Mouse (Mus musculus): ENCODE results near the gene Sel1l3. TPM values are rescaled to one million over a fixed set of nuclear protein-coding genes. Genes with fewer than 3 reads are reported as not detected.

Gene Sel1l3
- total and polyA plus RNA-seq, 3 experiments: 0.01 TPM; not detected in 2

GRCm38 (mm10) chr5:53148960-53149685 is 64.6 kb downstream of the Sel1l3 start:
- Histone ChIP-seq H3K4me3 (ENCODE audit: control insufficient read depth in 1 of 2, insufficient read depth in 1 of 2, low read depth in 2 of 2, low read length in 2 of 2) (no peak overlapping the region), H3K36me3 (ENCODE audit: control insufficient read depth in 1 of 2, insufficient read depth in 2 of 2, low read length in 2 of 2) (peaks cover 0 to 5% of the 10 kb centered on the region in 2 experiments; a peak in 2 of 4 replicates), H3K27me3 (ENCODE audit: control insufficient read depth in 1 of 2, insufficient read depth in 2 of 2, low read length in 2 of 2) (no peaks in the 10 kb centered on the region), H3K9me3 (replicated peaks; ENCODE audit: insufficient read depth, low read length) (no peaks in the 10 kb centered on the region), H3K4me1 (ENCODE audit: control insufficient read depth in 1 of 2, insufficient read depth in 2 of 2, low read length in 2 of 2) (peaks cover 0 to 14% of the 10 kb centered on the region in 2 experiments; a peak in 2 of 4 replicates), H3K79me2 (ENCODE audit: control insufficient read depth, insufficient read depth, low read length, poor library complexity) (no peaks in the 10 kb centered on the region), H3K27ac (ENCODE audit: control insufficient read depth, low read depth, low read length) (no peak overlapping the region), H3K9ac (ENCODE audit: control insufficient read depth, low read depth, low read length, poor library complexity, severe bottlenecking) (no peak overlapping the region)
- DNase-seq (ENCODE audit: low read depth, low spot score): no peak
- TF ChIP-seq ELF1 (IDR thresholded peaks at IDR 0.05; ENCODE audit: low read depth, low read length) (no peak), CHD1 (IDR thresholded peaks at IDR 0.05; ENCODE audit: low read depth, low read length) (no peak), POLR2A (IDR thresholded peaks at IDR 0.05; ENCODE audit: control insufficient read depth in 1 of 2, insufficient read depth in 1 of 2, low read depth in 1 of 2, low read length in 2 of 2, poor library complexity in 1 of 2) (no peak), JUND (IDR thresholded peaks at IDR 0.05; ENCODE audit: low read depth, low read length) (no peak), ETS1 (IDR thresholded peaks at IDR 0.05; ENCODE audit: low read depth, low read length) (no peak), EP300 (IDR thresholded peaks at IDR 0.05; ENCODE audit: low read depth in 1 of 2, low read length in 2 of 2) (no peak)

DNA sequence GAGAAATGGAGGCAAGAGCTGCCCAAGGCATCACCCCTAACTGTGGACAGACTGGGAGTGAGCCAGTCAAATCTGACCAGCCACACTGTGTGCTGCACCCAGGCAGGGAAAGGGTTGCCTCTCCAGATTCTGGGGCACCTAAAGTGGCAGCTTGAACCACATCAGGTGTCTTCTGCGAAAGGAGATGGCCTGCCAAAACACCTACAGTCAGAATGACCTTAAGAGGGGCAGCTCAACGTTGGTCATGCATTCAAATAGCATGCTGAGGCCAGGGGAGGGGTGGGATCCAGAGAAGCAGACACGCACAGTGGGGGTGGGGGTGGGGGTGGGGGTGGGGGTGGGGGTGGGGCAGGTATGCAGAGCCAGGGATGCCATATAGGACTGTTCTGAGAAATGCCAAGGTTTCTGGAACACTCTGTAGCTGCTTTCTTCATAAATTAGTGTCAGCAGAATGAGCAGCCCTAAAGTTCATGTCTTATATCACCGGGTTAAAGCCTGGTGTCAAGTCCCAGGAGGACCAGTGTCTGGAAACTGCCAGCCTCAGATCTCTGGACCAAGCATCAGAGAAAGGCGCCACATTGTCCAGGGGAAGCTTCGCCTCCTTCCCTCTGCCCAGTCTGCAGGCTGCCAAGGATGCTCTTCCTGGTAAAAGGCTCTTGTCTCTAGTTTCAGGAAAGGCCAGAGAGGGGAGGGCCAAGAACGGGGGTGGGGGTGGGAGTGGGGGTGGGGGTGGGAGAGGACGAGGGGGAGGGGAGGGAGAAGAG is 65.4 kb downstream of the Sel1l3 start:
- Histone ChIP-seq H3K4me3 (ENCODE audit: control insufficient read depth in 1 of 2, insufficient read depth in 1 of 2, low read depth in 2 of 2, low read length in 2 of 2) (no peak overlapping the region), H3K27ac (ENCODE audit: control insufficient read depth, low read depth, low read length) (no peak overlapping the region), H3K9me3 (replicated peaks; ENCODE audit: insufficient read depth, low read length) (no peaks in the 10 kb centered on the region), H3K4me1 (ENCODE audit: control insufficient read depth in 1 of 2, insufficient read depth in 2 of 2, low read length in 2 of 2) (peaks cover 0 to 6% of the 10 kb centered on the region in 2 experiments; a peak in 2 of 4 replicates), H3K36me3 (ENCODE audit: control insufficient read depth in 1 of 2, insufficient read depth in 2 of 2, low read length in 2 of 2) (no peaks in the 10 kb centered on the region; a peak in 1 of 4 replicates), H3K79me2 (ENCODE audit: control insufficient read depth, insufficient read depth, low read length, poor library complexity) (no peaks in the 10 kb centered on the region), H3K27me3 (ENCODE audit: control insufficient read depth in 1 of 2, insufficient read depth in 2 of 2, low read length in 2 of 2) (no peaks in the 10 kb centered on the region), H3K9ac (ENCODE audit: control insufficient read depth, low read depth, low read length, poor library complexity, severe bottlenecking) (no peak overlapping the region)
- DNase-seq (ENCODE audit: low read depth, low spot score): no peak
- TF ChIP-seq MXI1 (IDR thresholded peaks at IDR 0.05; ENCODE audit: low read depth, low read length) (no peak), TAL1 (IDR thresholded peaks at IDR 0.05; ENCODE audit: low read length) (no peak), ZMIZ1 (IDR thresholded peaks at IDR 0.05; ENCODE audit: low read depth, low read length) (no peak), MYB (IDR thresholded peaks at IDR 0.05; ENCODE audit: low read depth, low read length) (no peak), USF1 (IDR thresholded peaks at IDR 0.05; ENCODE audit: low read depth, low read length) (no peak), HCFC1 (IDR thresholded peaks at IDR 0.05; ENCODE audit: low read depth, low read length) (no peak), SIN3A (IDR thresholded peaks at IDR 0.05; ENCODE audit: low read length) (no peak), MAX (IDR thresholded peaks at IDR 0.05; ENCODE audit: low read length) (no peak), POLR2AphosphoS5 (IDR thresholded peaks at IDR 0.05; ENCODE audit: borderline replicate concordance, low read depth, low read length) (no peak), NELFE (IDR thresholded peaks at IDR 0.05; ENCODE audit: low read depth, low read length) (no peak), GATA1 (IDR thresholded peaks at IDR 0.05; ENCODE audit: low read depth, low read length) (no peak), ZKSCAN1 (IDR thresholded peaks at IDR 0.05; ENCODE audit: low read depth, low read length) (no peak), MEF2A (IDR thresholded peaks at IDR 0.05; ENCODE audit: extremely low read depth, insufficient replicate concordance, low read depth, low read length, poor library complexity, severe bottlenecking) (no peak), ELF1 (IDR thresholded peaks at IDR 0.05; ENCODE audit: low read depth, low read length) (no peak), USF2 (IDR thresholded peaks at IDR 0.05; ENCODE audit: borderline replicate concordance in 1 of 2, insufficient read depth in 1 of 2, low read depth in 1 of 2, low read length in 2 of 2) (no peak)

Measured in MEL (cell line).